Mouse (Mus musculus): ENCODE results near the gene Arl13b. TPM values are rescaled to one million over a fixed set of nuclear protein-coding genes. Genes with fewer than 3 reads are reported as not detected.

The Arl13b gene
- polyA plus RNA-seq (2012; rRNA removed; ENCODE audit: low replicate concordance): 2.6 and 3.8 TPM in 2 replicates

DNA sequence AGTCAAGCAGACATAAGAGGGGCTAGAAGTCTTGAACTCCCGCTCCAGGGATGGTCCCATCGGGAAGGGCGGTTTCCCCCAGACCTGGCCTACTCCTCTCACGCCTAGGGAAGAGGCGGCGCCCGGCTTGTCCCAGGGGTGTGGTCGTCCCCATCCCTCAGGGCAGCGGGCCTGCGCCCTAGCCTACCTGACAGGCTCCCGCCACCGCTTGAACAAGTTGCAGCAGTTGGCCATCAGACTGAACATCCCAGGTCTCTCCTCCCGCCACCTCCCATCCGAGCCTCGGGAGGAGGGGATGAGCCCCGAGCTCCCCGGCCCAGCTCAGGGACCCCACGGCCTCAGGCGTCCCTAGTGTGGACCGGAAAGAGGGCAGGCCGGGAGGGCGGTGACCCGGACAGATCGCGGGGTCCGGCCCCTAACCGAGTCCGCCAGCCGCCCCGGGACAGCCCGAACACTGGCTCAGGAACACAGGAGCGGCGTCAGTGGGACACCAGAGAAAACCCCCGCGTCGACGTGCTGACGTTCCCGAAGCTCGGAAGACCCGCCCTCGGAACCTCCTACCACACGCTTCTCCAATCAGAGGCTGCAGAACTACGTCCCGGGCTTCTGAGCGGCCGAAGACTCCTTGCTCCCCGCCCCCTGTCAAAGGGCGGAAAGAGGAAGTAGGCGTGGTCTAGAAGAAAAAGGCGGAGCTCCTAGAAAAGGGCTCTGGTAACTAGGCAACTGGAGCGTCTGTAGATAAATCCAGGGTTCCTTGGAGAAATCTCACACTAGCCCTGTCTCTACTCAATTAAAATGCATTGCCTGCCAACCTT lies at the start of gene Arl13b:
TSS of gene Arl13b (minus strand) at position 543 of the 815 bp plus-strand sequence.

DNA sequence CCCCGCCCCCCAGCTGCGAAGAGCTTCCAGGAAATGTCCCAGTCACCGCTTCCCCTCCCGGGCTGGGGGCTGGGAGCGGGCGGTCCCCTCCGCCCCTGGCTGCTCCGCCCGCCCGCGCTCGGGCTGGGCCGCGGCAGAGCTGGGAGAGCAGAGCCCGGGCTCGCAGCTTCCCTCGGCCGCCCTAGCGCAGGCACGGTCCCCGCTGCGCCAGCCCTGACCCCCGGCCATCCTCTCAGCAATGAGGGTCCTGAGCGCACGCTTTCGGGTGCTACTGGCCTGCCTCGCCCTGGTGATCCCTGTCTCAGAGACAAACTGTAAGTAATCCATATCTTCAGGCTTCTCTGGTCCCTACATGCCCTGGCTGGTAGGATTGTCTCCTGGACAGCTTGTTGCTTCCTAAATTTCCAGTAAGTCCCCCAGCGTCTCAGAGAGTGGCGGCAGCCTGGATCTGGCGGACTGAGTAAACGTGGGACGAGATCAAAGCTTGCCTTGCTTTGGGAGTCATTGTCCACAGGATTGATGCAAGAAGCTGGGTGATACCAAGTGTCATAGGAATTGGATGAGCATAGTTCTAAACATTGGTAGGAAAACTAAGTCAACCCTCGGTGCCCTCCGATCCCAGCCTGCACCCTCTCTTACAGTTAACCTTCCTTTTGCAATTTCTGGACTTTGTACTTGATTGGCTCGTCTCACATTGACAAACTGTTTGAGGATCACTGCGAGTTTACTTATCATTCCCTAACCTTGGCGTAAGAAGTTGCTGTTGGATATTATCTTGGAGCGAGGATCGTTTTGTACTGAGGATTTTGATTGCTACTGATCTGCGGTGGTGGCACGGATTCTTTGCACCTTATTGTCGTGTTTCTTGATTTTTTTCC lies 7.6 kb upstream of the Arl13b start, which contains the start of gene Pros1:
TSS of gene Pros1 (plus strand) at position 117 of the 878 bp plus-strand sequence.

DNA sequence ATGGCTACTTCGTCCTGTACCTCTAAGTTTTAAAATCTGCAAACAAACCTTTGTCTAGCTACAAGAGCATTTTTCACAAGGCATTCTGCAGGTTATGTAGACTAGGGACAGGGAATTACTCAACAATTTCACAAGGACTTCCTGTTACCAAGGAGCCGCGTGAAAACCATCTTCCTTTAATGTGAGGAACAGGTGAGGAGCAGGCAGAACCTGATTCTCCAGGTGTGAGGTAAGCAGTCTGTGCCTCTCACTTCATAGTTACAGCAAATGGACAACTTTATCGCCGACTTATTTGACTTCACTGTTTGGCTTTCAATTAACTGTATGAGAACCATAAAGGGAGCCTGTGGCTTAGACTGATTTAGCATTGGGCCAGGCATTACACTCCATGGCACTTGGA lies 32.3 kb downstream of the Arl13b start, which contains the start of gene Stx19:
TSS of gene Stx19 (plus strand) at position 186 of the 400 bp plus-strand sequence.

DNA sequence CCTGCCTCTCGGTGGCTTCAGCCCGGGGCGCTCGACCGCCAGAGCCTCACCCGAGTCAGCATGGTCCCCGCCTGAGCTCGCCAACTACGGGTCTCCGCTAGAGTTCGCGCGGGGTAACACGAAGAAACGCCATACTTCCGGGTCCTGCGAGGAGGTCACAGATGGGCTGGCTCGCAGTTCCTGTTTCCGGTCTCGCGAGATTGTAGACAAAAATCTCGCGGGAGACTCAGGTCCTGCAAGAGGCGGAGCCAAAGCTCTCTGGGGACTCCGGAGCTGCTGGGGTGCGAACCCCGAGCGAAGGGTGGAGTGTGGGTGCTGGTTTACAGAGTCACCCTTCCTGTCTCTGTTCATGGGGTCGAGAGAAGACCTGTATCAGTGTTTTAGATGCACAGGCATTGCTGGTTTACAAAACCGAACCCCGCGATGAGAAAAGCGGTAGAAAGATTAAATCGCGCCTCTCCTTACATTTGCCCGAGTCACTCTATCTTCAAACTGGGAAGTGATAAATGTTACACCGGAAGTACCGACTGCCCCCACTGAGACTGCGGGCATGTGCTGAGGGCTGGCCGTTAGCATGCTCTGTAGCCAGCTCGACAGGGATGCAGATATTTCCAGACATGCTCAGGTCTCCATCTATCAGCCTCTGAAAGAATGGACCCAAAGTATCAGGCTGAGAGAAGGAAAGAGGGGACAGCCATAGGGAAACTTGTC lies 60.1 kb downstream of the Arl13b start, which contains the start of gene Nsun3:
TSS of gene Nsun3 (minus strand) at position 198 of the 711 bp plus-strand sequence.

Other genes starting within 250 kb of the Arl13b start
- 5.0 and 7.0 TPM in 2 replicates for gene Nsun3, start 60.2 kb downstream of the Arl13b start, polyA plus RNA-seq (2012; rRNA removed; ENCODE audit: low replicate concordance)
- gene Stx19, start 32.4 kb downstream of the Arl13b start, polyA plus RNA-seq (2012; rRNA removed; ENCODE audit: low replicate concordance): 0.09 TPM in 1 of 2 replicates, not detected in the other
- gene Pros1, start 7.3 kb upstream of the Arl13b start, polyA plus RNA-seq (2012; rRNA removed; ENCODE audit: low replicate concordance): 11.4 and 17.5 TPM in 2 replicates